Mouse (Mus musculus): Measurements from ENCODE around the gene Tbp. TPM values are rescaled to one million over a fixed set of nuclear protein-coding genes. Genes with fewer than 3 reads are reported as not detected.

The Tbp gene
- polyA plus RNA-seq, 2 experiments: 19.9 to 22.0 TPM

GRCm38 (mm10) chr17:15467669-15468068 lies 32.0 kb upstream of the Tbp start:
- Histone ChIP-seq H3K4me1 (replicated peaks; ENCODE audit: control insufficient read depth in 2 of 2, insufficient read depth in 2 of 2, low read length in 1 of 2) (peaks cover 0 to 2% of the 10 kb centered on the region in 2 experiments; a peak in 3 of 4 replicates), H3K27ac (no peak overlapping the region), H3K36me3 (replicated peaks; ENCODE audit: control insufficient read depth, insufficient read depth, low read depth) (peaks cover 16% of the 10 kb centered on the region), H3K9ac (replicated peaks) (no peak overlapping the region), H3K9me3 (ENCODE audit: control insufficient read depth, low read length) (no peaks in the 10 kb centered on the region), H3K27me3 (ENCODE audit: control insufficient read depth, insufficient read depth, low read length) (no peaks in the 10 kb centered on the region), H3K4me3 (ENCODE audit: insufficient read depth in 1 of 2, low read depth in 2 of 2, low read length in 2 of 2) (no peak overlapping the region), H3K4me2 (ENCODE audit: low read depth) (no peak overlapping the region)
- DNase-seq (ENCODE audit: low read depth in 3 of 3, low spot score in 3 of 3) (peak; percentile 45 to 51 (median 46)), ATAC-seq (ENCODE audit: insufficient read depth) (0 out of 2 replicates have a peak, but pooled peaks have one; percentile 23)
- TF ChIP-seq EP300 (IDR thresholded peaks at IDR 0.05; ENCODE audit: low read depth): no peak
- peak; percentile 97 for TF ChIP-seq CTCF (IDR thresholded peaks at IDR 0.05; ENCODE audit: low read depth)
- WGBS (ENCODE audit: insufficient replicate concordance): 17% methylated on average over 5 of the region's 5 CpGs

GRCm38 (mm10) chr17:15472671-15473070 lies 27.0 kb upstream of the Tbp start:
- H3K4me3 ChIP-seq (ENCODE audit: insufficient read depth in 1 of 2, low read depth in 2 of 2, low read length in 2 of 2): no peak overlapping the region
- no peak for DNase-seq (ENCODE audit: low read depth in 3 of 3, low spot score in 3 of 3)
- H3K27me3 ChIP-seq (ENCODE audit: control insufficient read depth, insufficient read depth, low read length): no peaks in the 10 kb centered on the region
- no peaks in the 10 kb centered on the region for H3K9me3 ChIP-seq (ENCODE audit: control insufficient read depth, low read length)
- WGBS (ENCODE audit: insufficient replicate concordance): 75% methylated on average over 4 of the region's 4 CpGs
- peaks cover 64% of the 10 kb centered on the region for H3K36me3 ChIP-seq (replicated peaks; ENCODE audit: control insufficient read depth, insufficient read depth, low read depth)
- ATAC-seq (ENCODE audit: insufficient read depth): no peak
- no peak overlapping the region for H3K27ac ChIP-seq
- no peaks in the 10 kb centered on the region for H3K4me1 ChIP-seq (replicated peaks; ENCODE audit: control insufficient read depth in 2 of 2, insufficient read depth in 2 of 2, low read length in 1 of 2)
- H3K9ac ChIP-seq (replicated peaks): no peak overlapping the region
- H3K4me2 ChIP-seq (ENCODE audit: low read depth): no peak overlapping the region
- TF ChIP-seq EP300 (IDR thresholded peaks at IDR 0.05; ENCODE audit: low read depth) (no peak), CTCF (IDR thresholded peaks at IDR 0.05; ENCODE audit: low read depth) (peak; percentile 33)

GRCm38 (mm10) chr17:15490542-15490941 lies 9.1 kb upstream of the Tbp start:
- ATAC-seq (ENCODE audit: insufficient read depth) (no peak), DNase-seq (ENCODE audit: low read depth in 3 of 3, low spot score in 3 of 3) (no peak)
- no peak for TF ChIP-seq CTCF (IDR thresholded peaks at IDR 0.05; ENCODE audit: low read depth)
- no peak for TF ChIP-seq EP300 (IDR thresholded peaks at IDR 0.05; ENCODE audit: low read depth)
- no peaks in the 10 kb centered on the region for H3K27me3 ChIP-seq (ENCODE audit: control insufficient read depth, insufficient read depth, low read length)
- no peaks in the 10 kb centered on the region for H3K9me3 ChIP-seq (ENCODE audit: control insufficient read depth, low read length)
- 85% methylated on average over 7 of the region's 7 CpGs for WGBS (ENCODE audit: insufficient replicate concordance)
- no peaks in the 10 kb centered on the region for H3K4me1 ChIP-seq (replicated peaks; ENCODE audit: control insufficient read depth in 2 of 2, insufficient read depth in 2 of 2, low read length in 1 of 2)
- H3K4me2 ChIP-seq (ENCODE audit: low read depth): no peak overlapping the region
- peaks cover 47% of the 10 kb centered on the region for H3K36me3 ChIP-seq (replicated peaks; ENCODE audit: control insufficient read depth, insufficient read depth, low read depth)
- no peak overlapping the region for H3K4me3 ChIP-seq (ENCODE audit: insufficient read depth in 1 of 2, low read depth in 2 of 2, low read length in 2 of 2)
- no peak overlapping the region for H3K27ac ChIP-seq
- no peak overlapping the region for H3K9ac ChIP-seq (replicated peaks)

GRCm38 (mm10) chr17:15497882-15498752 lies 1.6 kb upstream of the Tbp start:
- ATAC-seq (ENCODE audit: insufficient read depth) (peak; percentile 91), DNase-seq (ENCODE audit: low read depth in 3 of 3, low spot score in 3 of 3) (peak; percentile 85 to 88 (median 88))
- Histone ChIP-seq H3K4me1 (replicated peaks; ENCODE audit: control insufficient read depth in 2 of 2, insufficient read depth in 2 of 2, low read length in 1 of 2) (peaks cover 20 to 26% of the 10 kb centered on the region in 2 experiments), H3K9me3 (ENCODE audit: control insufficient read depth, low read length) (no peaks in the 10 kb centered on the region), H3K27ac (peak overlapping the region; percentile 90), H3K4me3 (ENCODE audit: insufficient read depth in 1 of 2, low read depth in 2 of 2, low read length in 2 of 2) (peak overlapping the region; percentile 84 to 96), H3K9ac (replicated peaks) (peak overlapping the region; percentile 95), H3K4me2 (ENCODE audit: low read depth) (peak overlapping the region; percentile 96), H3K27me3 (ENCODE audit: control insufficient read depth, insufficient read depth, low read length) (no peaks in the 10 kb centered on the region), H3K36me3 (replicated peaks; ENCODE audit: control insufficient read depth, insufficient read depth, low read depth) (peaks cover 18% of the 10 kb centered on the region)
- no peak for TF ChIP-seq EP300 (IDR thresholded peaks at IDR 0.05; ENCODE audit: low read depth)
- TF ChIP-seq CTCF (IDR thresholded peaks at IDR 0.05; ENCODE audit: low read depth): peak; percentile 9; the same call in 1 of the 2 replicates
- under 1% methylated on average over 50 of the region's 50 CpGs for WGBS (ENCODE audit: insufficient replicate concordance)

- peaks cover 17% of the 10 kb centered on the region for H3K36me3 ChIP-seq (replicated peaks; ENCODE audit: control insufficient read depth, insufficient read depth, low read depth)
- DNase-seq (ENCODE audit: low read depth in 3 of 3, low spot score in 3 of 3) (no peak), ATAC-seq (ENCODE audit: insufficient read depth) (no peak)
- peak overlapping the region; percentile 90 for H3K27ac ChIP-seq
- TF ChIP-seq CTCF (IDR thresholded peaks at IDR 0.05; ENCODE audit: low read depth): no peak
- TF ChIP-seq EP300 (IDR thresholded peaks at IDR 0.05; ENCODE audit: low read depth): no peak
- peak overlapping the region; percentile 84 to 96 for H3K4me3 ChIP-seq (ENCODE audit: insufficient read depth in 1 of 2, low read depth in 2 of 2, low read length in 2 of 2)
- peak overlapping the region; percentile 95 for H3K9ac ChIP-seq (replicated peaks)
- no peaks in the 10 kb centered on the region for H3K9me3 ChIP-seq (ENCODE audit: control insufficient read depth, low read length)
- H3K4me1 ChIP-seq (replicated peaks; ENCODE audit: control insufficient read depth in 2 of 2, insufficient read depth in 2 of 2, low read length in 1 of 2): peaks cover 20 to 26% of the 10 kb centered on the region in 2 experiments
- no peaks in the 10 kb centered on the region for H3K27me3 ChIP-seq (ENCODE audit: control insufficient read depth, insufficient read depth, low read length)
- H3K4me2 ChIP-seq (ENCODE audit: low read depth): peak overlapping the region; percentile 96
- 43% methylated on average over 7 of the region's 7 CpGs for WGBS (ENCODE audit: insufficient replicate concordance)
These were observed 955 bp upstream of the Tbp start for GRCm38 (mm10) chr17:15498753-15499113.

Measured in liver, embryonic 14.5 days (tissue).